Mouse (Mus musculus) liver, embryonic 14.5 days (tissue): Measurements from ENCODE around the gene Naaladl2.

Experiments used
- CTCF ChIP-seq: IDR thresholded peaks from 2 replicates; pipeline ENCODE4 v1.5.1; 2016; ENCODE audit warnings: antibody characterized with exemption, low read depth, control low read depth
- EP300 ChIP-seq: IDR thresholded peaks from 2 replicates; pipeline ENCODE4 v1.6.1; 2016; ENCODE audit warnings: antibody characterized with exemption, low read depth

DNA sequence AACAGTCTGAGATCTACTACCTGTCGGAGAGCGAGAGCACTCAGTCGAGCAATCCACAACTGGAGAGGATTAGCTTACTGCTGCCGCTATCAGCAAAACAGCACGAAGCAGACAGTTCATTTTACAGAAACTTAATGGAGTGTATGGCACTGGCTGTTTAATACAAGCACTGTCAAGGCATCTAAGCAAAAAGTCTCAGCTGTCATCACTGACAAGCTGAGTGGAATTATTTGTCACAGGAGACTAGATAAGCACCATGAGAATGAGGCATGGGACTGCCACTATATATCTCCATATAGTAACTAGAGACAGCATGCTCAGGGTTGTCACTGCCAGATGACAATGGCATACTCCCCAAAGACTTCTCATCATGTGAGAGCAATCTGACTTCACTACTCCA, 124.1 kb downstream of the Naaladl2 start:
- no peak for TF ChIP-seq CTCF
- TF ChIP-seq EP300, result no peak
